Mouse (Mus musculus) limb, embryonic 11.5 days (tissue): ENCODE measurements around the gene Pkd1l1. TPM values are rescaled to one million over a fixed set of nuclear protein-coding genes. Genes with fewer than 3 reads are reported as not detected.
A peak's percentile ranks its signal among the peaks of the same experiment; 100 is the strongest.

ENCODE experiments used
- ATAC-seq: fragments of 200-750 bp; cut with Nextera tagmentation; 2 replicates; pipeline ENCODE4 v1.8.0; 2017; ENCODE audit warnings: low read depth; ENCODE audit not compliant: insufficient number of reproducible peaks, low FRiP score, low TSS enrichment
- DNase-seq: peaks from one replicate; pipeline ENCODE4 v3.0.0-alpha.2; 2015; ENCODE audit warnings: low spot score
- H3K27ac ChIP-seq: fragments of 300-500 bp; sonication (generic); replicated peaks from 2 replicates; pipeline ENCODE4 v1.5.1; 2014; ENCODE audit warnings: low read depth, mild to moderate bottlenecking, low read length
- H3K27me3 ChIP-seq: fragments of 300-500 bp; sonication (generic); 2 replicates; pipeline ENCODE4 v1.6.1; 2014; ENCODE audit warnings: mild to moderate bottlenecking, low read length, mixed read lengths; ENCODE audit not compliant: control insufficient read depth, insufficient read depth
- H3K36me3 ChIP-seq: fragments of 300-500 bp; sonication (generic); 2 replicates; pipeline ENCODE4 v1.6.1; 2014; ENCODE audit warnings: mild to moderate bottlenecking, low read length, moderate library complexity, mixed read lengths; ENCODE audit not compliant: control insufficient read depth, insufficient read depth
- H3K4me1 ChIP-seq: fragments of 300-500 bp; sonication (generic); 2 replicates; pipeline ENCODE4 v1.6.1; 2014; ENCODE audit warnings: low read length, mixed read lengths; ENCODE audit not compliant: control insufficient read depth, insufficient read depth
- H3K4me2 ChIP-seq: fragments of 300-500 bp; sonication (generic); 2 replicates; pipeline ENCODE4 v1.6.1; 2014; ENCODE audit warnings: low read depth, mild to moderate bottlenecking, moderate library complexity; ENCODE audit not compliant: severe bottlenecking
- H3K4me3 ChIP-seq: fragments of 300-500 bp; sonication (generic); 2 replicates; pipeline ENCODE4 v1.5.1; 2014; ENCODE audit warnings: low read depth, low read length
- H3K9ac ChIP-seq: fragments of 300-500 bp; sonication (generic); 2 replicates; pipeline ENCODE4 v1.6.1; 2014; ENCODE audit warnings: mild to moderate bottlenecking, low read length
- H3K9me3 ChIP-seq: fragments of 300-500 bp; sonication (generic); 2 replicates; pipeline ENCODE4 v1.6.1; 2016; ENCODE audit warnings: low read length; ENCODE audit not compliant: control insufficient read depth
- WGBS: fragments of 180-500 bp; shearing (Covaris S2); extraction: QIAGEN DNeasy Blood & Tissue Kit; methylation state at CpG from one replicate; pipeline ENCODE4 v1.1.7; 2014; 5-methylcytosine and 5-hydroxymethylcytosine counted together
- polyA plus RNA-seq: library from polyadenylated mRNA; unstranded; fragments of >200 nt; fragmentation: Nextera tagmentation; extraction: Ambion mirVana; gene quantifications from 2 replicates; pipeline ENCODE4 v1.2.1, GENCODE M21; 2014

The Pkd1l1 gene
- polyA plus RNA-seq, 1 experiment from 2014 or later = 0.03 TPM

GRCm38 (mm10) chr11:8826609-8827008 lies 146.5 kb downstream of the Pkd1l1 start:
- ATAC-seq (no peak), DNase-seq (no peak)
- Histone ChIP-seq H3K36me3 (no peaks in the 10 kb centered on the region), H3K27ac (no peak overlapping the region), H3K4me1 (no peaks in the 10 kb centered on the region; the same call in 1 of the 2 replicates), H3K27me3 (no peaks in the 10 kb centered on the region), H3K4me2 (no peak overlapping the region), H3K9me3 (no peaks in the 10 kb centered on the region), H3K4me3 (no peak overlapping the region), H3K9ac (no peak overlapping the region)
- 90% methylated on average over 5 of the region's 5 CpGs for WGBS

- H3K36me3 ChIP-seq = no peaks in the 10 kb centered on the region
- H3K27ac ChIP-seq = no peak overlapping the region
- no peak overlapping the region for H3K9ac ChIP-seq
- no peaks in the 10 kb centered on the region for H3K27me3 ChIP-seq
- DNase-seq (no peak), ATAC-seq (no peak)
- no peaks in the 10 kb centered on the region for H3K9me3 ChIP-seq
- H3K4me2 ChIP-seq = no peak overlapping the region
- no peak overlapping the region for H3K4me3 ChIP-seq
- 16% methylated on average over 3 of the region's 3 CpGs for WGBS
- H3K4me1 ChIP-seq = no peaks in the 10 kb centered on the region; the same call in 1 of the 2 replicates
Measured at GRCm38 (mm10) chr11:8826046-8826445, 147.0 kb downstream of the Pkd1l1 start.

GRCm38 (mm10) chr11:8825413-8825812 lies 147.7 kb downstream of the Pkd1l1 start:
- Histone ChIP-seq H3K9me3 (no peaks in the 10 kb centered on the region), H3K4me2 (no peak overlapping the region), H3K36me3 (no peaks in the 10 kb centered on the region), H3K4me1 (no peaks in the 10 kb centered on the region; the same call in 1 of the 2 replicates), H3K4me3 (no peak overlapping the region), H3K27ac (no peak overlapping the region), H3K9ac (no peak overlapping the region), H3K27me3 (no peaks in the 10 kb centered on the region)
- ATAC-seq (no peak), DNase-seq (no peak)
- 92% methylated on average over 3 of the region's 3 CpGs for WGBS

GRCm38 (mm10) chr11:8821403-8821802 lies 151.7 kb downstream of the Pkd1l1 start:
- Histone ChIP-seq H3K27ac (no peak overlapping the region), H3K4me3 (no peak overlapping the region), H3K9ac (no peak overlapping the region), H3K27me3 (no peaks in the 10 kb centered on the region), H3K9me3 (no peaks in the 10 kb centered on the region), H3K4me1 (0 out of 2 replicates have a peak, but pooled peaks cover 5% of the 10 kb centered on the region), H3K36me3 (no peaks in the 10 kb centered on the region), H3K4me2 (no peak overlapping the region)
- ATAC-seq (no peak), DNase-seq (no peak)
- 83% methylated on average over 4 of the region's 4 CpGs for WGBS

GRCm38 (mm10) chr11:8817376-8817775 lies 155.7 kb downstream of the Pkd1l1 start:
- no peaks in the 10 kb centered on the region for H3K36me3 ChIP-seq
- no peaks in the 10 kb centered on the region for H3K9me3 ChIP-seq
- H3K9ac ChIP-seq = no peak overlapping the region
- H3K27me3 ChIP-seq = no peaks in the 10 kb centered on the region
- 21% methylated on average over 3 of the region's 3 CpGs for WGBS
- H3K27ac ChIP-seq = no peak overlapping the region
- H3K4me3 ChIP-seq = no peak overlapping the region
- no peak overlapping the region for H3K4me2 ChIP-seq
- H3K4me1 ChIP-seq = 0 out of 2 replicates have a peak, but pooled peaks cover 13% of the 10 kb centered on the region
- no peak for ATAC-seq
- DNase-seq = no peak

- Histone ChIP-seq H3K4me1 (0 out of 2 replicates have a peak, but pooled peaks cover 13% of the 10 kb centered on the region), H3K4me2 (no peak overlapping the region), H3K9me3 (no peaks in the 10 kb centered on the region), H3K27me3 (no peaks in the 10 kb centered on the region), H3K4me3 (no peak overlapping the region), H3K9ac (no peak overlapping the region), H3K27ac (no peak overlapping the region), H3K36me3 (no peaks in the 10 kb centered on the region)
- peak; percentile 74 for DNase-seq
- 14% methylated on average over 4 of the region's 4 CpGs for WGBS
- ATAC-seq = peak; percentile 76
Measured at GRCm38 (mm10) chr11:8814097-8814790, 158.8 kb downstream of the Pkd1l1 start.

GRCm38 (mm10) chr11:8811506-8812100 lies 161.5 kb downstream of the Pkd1l1 start:
- no peaks in the 10 kb centered on the region for H3K27me3 ChIP-seq
- H3K4me3 ChIP-seq = no peak overlapping the region
- H3K4me1 ChIP-seq = 0 out of 2 replicates have a peak, but pooled peaks cover 8% of the 10 kb centered on the region
- ATAC-seq = no peak
- no peak overlapping the region for H3K9ac ChIP-seq
- DNase-seq = peak; percentile 42
- no peak overlapping the region for H3K4me2 ChIP-seq
- H3K36me3 ChIP-seq = no peaks in the 10 kb centered on the region
- WGBS = 6% methylated on average over 5 of the region's 5 CpGs
- H3K27ac ChIP-seq = no peak overlapping the region
- no peaks in the 10 kb centered on the region for H3K9me3 ChIP-seq

- no peak for ATAC-seq
- Histone ChIP-seq H3K27me3 (no peaks in the 10 kb centered on the region), H3K4me3 (no peak overlapping the region), H3K9me3 (no peaks in the 10 kb centered on the region), H3K27ac (no peak overlapping the region), H3K9ac (no peak overlapping the region), H3K36me3 (no peaks in the 10 kb centered on the region), H3K4me2 (no peak overlapping the region), H3K4me1 (0 out of 2 replicates have a peak, but pooled peaks cover 6% of the 10 kb centered on the region)
- DNase-seq = no peak
- WGBS = 70% methylated on average over 1 of the region's 1 CpGs
Measured at GRCm38 (mm10) chr11:8809644-8810043, 163.4 kb downstream of the Pkd1l1 start.
